Mouse (Mus musculus): Measurements from ENCODE around the gene Zfp691.

- TF ChIP-seq CTCF (IDR thresholded peaks at IDR 0.05; ENCODE audit: low read depth), result no peak
- no peak for TF ChIP-seq EP300 (IDR thresholded peaks at IDR 0.05; ENCODE audit: low read depth)
Measured at GRCm38 (mm10) chr4:119157891-119158290, 16.1 kb downstream of the Zfp691 start.

Measured in liver, embryonic 14.5 days (tissue).